Mouse (Mus musculus) brain, embryonic 14.5 days (tissue): ENCODE results near the gene Timm17a. TPM values are rescaled to one million over a fixed set of nuclear protein-coding genes. Genes with fewer than 3 reads are reported as not detected.

ENCODE experiments used
- DNase-seq: peaks from one replicate; pipeline ENCODE4 v3.0.0-alpha.2; 2011; ENCODE audit warnings: low read depth
- CTCF ChIP-seq: fragments of 200-500 bp; IDR thresholded peaks from 2 replicates; pipeline ENCODE4 v1.5.1; 2012; ENCODE audit warnings: inconsistent platforms, mild to moderate bottlenecking, moderate library complexity, borderline replicate concordance; ENCODE audit not compliant: insufficient read depth, insufficient read length; ENCODE audit errors: extremely low read depth
- POLR2A ChIP-seq: fragments of 200-500 bp; IDR thresholded peaks from 2 replicates; pipeline ENCODE4 v1.6.1; 2012; ENCODE audit warnings: mild to moderate bottlenecking, inconsistent platforms, borderline replicate concordance; ENCODE audit not compliant: poor library complexity, insufficient read depth, insufficient read length, severe bottlenecking; ENCODE audit errors: extremely low read depth
- polyA plus RNA-seq: library from polyadenylated mRNA; depleted of rRNA; stranded (reverse); fragments of >200 nt; gene quantifications from 2 replicates; pipeline ENCODE4 v1.2.3, GENCODE M21; 2012

Timm17a gene
- polyA plus RNA-seq, 1 experiment: 38.2 TPM

DNA sequence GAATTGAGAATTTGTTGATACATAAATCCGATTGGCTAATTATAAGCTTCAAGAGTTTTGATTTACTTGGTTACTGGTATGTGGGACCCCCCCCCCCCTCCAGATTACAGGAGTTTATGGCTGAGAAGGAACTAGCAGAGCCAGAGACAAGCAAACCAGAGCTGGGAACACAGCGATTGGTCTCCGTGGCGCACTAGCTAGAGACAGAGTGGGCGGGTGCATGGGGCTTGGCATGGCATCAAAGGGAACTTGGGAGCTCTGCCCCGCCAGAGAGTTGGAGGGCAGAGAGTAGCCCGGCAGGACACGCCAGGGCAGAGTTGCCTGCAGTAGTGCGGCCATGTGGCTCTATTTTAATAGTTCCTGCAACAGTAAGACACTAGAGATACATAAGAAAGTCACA, 32.9 kb downstream of the Timm17a start:
- DNase-seq: peak; percentile 81
- TF ChIP-seq CTCF: no peak
- no peak for TF ChIP-seq POLR2A

DNA sequence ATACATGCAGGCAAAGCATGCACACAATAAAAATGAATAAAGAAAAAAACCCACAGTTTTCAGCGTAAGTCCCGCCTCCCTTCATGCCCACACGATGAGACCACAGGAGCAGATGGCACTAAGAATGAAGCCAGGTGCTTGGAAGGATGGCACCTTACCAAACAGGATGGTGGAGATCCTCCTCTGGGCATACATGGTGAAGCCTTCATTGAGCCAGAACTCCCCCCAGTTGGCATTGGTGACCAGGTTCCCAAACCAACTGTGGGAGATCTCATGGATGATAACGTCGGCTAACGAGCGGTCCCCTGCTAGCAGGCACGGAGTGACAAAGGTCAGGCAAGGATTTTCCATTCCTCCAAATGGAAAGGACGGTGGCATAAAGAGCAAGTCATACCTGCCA, 42.2 kb downstream of the Timm17a start:
- no peak for DNase-seq
- TF ChIP-seq POLR2A: no peak
- no peak for TF ChIP-seq CTCF

DNA sequence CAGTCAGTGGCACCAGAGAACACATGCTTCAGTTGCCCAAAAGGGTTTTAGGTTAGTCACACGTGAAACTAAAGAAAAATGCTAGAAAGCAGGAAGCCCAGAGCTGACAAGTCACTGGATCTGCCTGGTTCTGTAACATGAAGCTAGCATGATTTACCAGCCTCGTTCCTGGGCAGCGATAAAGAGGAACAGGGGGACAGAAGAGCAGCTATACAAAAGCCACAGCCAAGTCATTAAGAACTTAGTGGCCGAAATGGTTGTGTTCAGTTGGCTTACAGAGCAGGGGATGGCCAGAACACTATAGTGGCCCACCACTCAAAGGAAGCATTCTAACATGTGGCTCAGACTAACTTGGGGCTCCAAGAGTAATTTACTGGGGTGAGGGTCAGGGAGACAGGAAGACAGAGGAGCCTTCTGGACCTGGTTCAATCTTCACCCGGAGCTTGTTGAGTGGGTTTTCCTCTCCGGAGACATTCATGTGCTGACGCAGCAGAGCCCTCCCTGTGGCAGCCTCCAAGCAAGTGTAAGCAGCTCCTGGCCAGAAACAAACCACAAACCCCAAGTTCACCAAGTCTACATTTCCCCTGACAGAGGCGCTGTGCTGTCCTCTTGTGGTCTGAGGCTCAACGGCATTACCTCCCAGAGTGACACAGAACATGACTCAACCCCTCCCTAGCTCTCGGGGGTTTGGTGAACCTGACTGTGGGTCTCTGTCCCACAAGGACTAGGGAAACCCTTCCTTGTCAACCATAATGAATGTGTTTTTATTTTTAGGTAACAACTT, 45.7 kb downstream of the Timm17a start:
- TF ChIP-seq CTCF (no peak), POLR2A (no peak)
- no peak for DNase-seq

DNA sequence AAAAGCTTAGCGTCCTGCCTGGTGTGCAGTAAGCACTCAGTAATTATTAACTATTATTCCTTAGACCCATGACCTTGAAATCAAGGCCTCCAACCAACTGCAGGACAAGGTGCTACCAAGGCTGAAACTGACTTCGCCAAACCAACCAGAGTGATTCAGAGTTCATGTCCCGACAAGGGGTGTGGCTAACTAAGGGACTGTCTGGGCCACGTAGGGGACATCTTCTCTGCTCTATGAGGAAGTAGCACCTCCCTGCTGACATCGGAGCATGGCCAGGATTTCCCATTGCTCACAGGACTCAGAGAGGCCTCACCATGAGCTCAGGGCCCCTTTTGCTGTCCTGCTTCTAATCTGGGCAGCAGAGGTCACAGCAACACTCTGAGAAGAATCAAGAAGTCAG, 47.7 kb downstream of the Timm17a start:
- TF ChIP-seq CTCF: no peak
- TF ChIP-seq POLR2A: no peak
- DNase-seq: no peak

DNA sequence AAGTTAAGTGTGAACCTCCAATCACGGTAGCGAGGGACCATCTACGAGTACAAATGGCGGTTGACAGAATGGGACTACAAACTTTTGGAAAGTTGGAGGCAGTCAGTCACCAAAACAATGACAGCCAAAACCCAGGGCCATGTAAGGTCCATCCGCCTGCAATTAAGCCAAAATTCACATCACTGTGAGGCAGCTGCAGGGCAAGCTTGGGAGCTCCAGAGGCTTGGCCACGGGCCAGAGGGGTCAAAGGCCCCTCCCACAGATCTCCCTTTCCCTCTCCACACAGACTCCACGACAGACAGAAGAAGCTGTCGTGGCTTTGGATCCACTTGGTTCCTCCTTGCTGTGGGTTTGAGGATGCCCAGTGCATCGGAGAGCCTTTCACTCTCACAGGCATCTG, 50.3 kb downstream of the Timm17a start:
- DNase-seq: no peak
- no peak for TF ChIP-seq POLR2A
- no peak for TF ChIP-seq CTCF

DNA sequence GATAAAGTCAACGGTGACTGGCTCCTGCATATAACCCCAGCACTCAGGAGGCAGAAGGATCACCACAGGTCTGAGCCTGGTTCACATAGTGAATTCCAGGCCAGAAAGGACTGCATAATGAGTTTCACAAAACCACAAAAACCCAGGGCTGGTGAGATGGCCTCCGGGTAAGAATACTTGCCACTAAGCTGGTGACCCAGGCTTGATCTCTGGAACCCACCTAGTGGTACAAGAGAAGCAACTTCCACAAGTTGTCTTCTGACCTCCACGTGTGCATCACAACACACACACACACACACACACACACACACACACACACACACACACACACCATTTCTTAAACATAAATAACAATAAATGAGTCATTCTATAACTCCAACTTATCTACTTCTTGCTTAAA, 51.2 kb downstream of the Timm17a start:
- TF ChIP-seq CTCF: no peak
- no peak for TF ChIP-seq POLR2A
- DNase-seq: no peak

DNA sequence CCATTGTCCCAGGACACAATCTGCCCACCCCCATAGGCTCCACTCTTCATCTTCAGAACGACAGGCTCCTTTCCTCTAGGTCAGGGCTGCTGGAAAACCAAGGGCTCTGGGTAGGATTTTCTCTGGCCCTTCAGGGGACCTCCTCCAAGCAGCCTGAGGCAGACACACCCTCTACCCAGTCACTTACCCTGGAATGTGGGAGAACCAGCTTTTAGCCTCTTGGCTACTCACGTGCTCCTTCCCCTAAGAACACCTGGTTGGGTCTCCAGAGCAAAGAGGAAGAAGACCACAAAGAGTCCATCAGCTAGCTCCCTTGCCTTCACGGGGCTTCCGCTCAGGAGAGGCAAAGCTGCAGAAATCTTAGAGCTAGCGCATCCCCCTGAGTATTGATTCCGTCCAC, 52.6 kb downstream of the Timm17a start:
- TF ChIP-seq CTCF (no peak), POLR2A (no peak)
- no peak for DNase-seq

DNA sequence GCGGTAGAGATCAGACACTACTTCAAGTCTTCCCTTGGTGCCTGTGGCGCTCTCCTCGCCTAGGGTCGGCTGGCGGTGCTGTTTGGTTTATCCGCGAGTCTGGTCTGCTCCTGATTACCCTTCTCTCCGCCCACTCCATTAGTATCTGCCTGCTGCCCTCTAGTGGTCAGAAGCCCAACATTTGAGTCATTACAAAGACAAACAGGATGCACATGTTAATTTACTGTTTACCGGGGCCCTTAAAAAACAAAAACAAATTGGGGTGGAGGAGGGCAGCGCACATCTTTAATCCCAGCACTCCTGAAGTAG, 54.5 kb downstream of the Timm17a start:
- DNase-seq: peak; percentile 94
- no peak for TF ChIP-seq POLR2A
- TF ChIP-seq CTCF: peak; percentile 78; the same call in 1 of the 2 replicates

DNA sequence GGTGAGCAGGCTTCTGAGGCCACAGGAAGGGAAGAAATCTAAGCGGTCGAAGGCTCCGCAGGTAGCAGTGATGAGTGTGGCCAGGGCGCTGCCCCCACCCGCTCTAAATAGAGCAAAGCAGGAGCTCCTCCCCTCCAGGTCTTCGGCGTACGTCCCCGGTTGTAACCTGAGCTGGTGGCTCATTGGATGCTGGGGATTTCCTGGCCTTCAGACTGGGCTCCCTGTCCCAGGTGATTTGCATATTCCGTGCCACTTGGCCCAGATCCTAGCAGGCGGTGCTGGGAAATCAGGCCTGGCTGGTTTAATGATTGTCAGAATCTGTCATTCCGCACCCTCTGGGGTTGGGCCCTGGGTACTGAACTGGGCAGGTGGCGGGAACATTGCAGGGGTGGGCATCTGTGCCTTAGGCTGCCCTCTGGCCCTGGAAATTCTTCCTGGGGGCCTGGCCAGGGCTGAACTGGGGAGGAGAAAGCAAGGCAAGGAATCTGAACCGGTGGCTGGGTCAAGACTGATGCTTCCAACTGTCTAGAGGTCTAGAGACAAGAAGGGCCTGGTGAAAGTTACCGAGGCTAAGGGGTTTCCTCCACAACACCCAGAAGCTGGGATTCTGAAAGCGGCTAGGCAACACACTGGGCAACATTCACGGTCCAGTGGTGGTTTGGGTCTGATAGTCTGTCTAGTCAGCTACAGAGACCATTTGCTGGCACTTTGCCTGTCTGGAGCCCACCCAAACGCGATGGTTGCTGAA, 55.0 kb downstream of the Timm17a start, which contains the start of gene Elf3:
Gene Elf3, minus strand, starts transcription at position 189 of the 748 bp plus-strand sequence.
- no peak for TF ChIP-seq CTCF
- TF ChIP-seq POLR2A: no peak
- DNase-seq: peak; percentile 75

DNA sequence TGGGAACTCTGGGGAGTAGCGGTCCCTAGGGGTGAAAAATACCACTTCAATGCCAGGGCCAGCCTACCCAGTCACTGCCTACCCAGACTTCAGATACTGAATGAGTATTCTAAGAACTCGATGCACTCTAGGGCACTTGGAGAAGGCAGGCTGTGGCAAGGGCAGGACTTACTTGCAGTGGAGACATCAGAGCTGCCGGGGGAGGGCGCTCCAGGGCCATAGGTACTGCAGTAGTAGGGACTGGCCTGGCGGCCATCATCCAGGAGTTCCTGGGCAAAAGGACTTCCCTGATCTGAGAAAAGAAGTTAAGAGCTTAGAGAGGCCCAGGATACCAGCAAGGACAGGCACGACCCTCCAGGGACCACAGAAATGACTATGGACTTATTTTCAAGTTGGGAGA, 57.3 kb downstream of the Timm17a start:
- DNase-seq: no peak
- TF ChIP-seq POLR2A (no peak), CTCF (no peak)

DNA sequence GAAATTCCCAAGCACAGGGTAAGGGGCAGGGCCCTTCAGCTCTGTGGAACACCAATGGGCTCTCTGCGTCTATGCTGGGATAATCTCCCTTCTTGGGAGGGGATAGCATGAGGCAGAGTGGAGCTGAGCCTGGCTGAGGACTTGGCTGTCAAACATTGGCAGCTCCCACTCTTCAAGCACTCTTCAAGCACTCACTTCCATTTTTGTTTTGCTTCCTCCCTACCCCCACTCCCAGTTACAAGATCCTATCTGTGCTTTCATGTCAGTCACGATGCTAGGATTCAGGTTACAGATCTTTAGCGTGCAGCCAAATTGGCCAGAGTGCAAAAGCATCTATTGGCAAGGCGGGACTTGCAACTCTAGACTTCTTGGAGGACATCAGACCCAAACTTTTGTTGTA, 60.7 kb downstream of the Timm17a start:
- TF ChIP-seq POLR2A (no peak), CTCF (no peak)
- DNase-seq: peak; percentile 21

DNA sequence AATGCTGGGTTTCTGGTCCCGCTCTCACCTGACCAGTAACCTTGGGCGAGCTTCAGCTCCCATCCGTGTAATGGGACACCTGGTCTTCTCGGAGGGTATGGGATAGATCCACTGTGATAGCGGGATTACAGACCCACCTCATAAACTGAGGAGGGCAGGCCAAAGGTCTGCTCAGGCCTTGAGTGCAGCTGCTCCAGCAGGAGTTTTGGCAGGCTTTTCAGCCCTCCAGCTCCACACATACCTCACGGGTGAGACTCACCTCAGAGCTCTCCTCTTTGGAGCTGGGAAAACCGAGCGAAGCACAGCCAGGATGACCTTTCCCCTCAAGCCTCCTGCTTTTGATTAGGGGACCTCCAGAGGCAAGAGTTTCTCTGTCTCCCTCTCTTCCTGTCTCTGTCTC, 62.2 kb downstream of the Timm17a start:
- DNase-seq: no peak
- TF ChIP-seq POLR2A (no peak), CTCF (no peak)
